Mouse (Mus musculus) erythroblast, embryonic 14.5 days (primary cell): Measurements from ENCODE around the gene Mettl13.

Experiments used
- GATA1 ChIP-seq: IDR thresholded peaks from 2 replicates; pipeline ENCODE4 v1.6.1; 2012; ENCODE audit warnings: low read length, inconsistent platforms, mixed read lengths
- TAL1 ChIP-seq: IDR thresholded peaks from 3 replicates; pipeline ENCODE4 v1.6.1; 2012; ENCODE audit warnings: low read length, inconsistent platforms, mixed read lengths

GRCm38 (mm10) chr1:162533766-162534560, 14.4 kb downstream of the Mettl13 start:
- TF ChIP-seq GATA1: no peak
- no peak for TF ChIP-seq TAL1
